Mouse (Mus musculus) MEL (cell line): ENCODE results near the gene Nek8. TPM values are rescaled to one million over a fixed set of nuclear protein-coding genes. Genes with fewer than 3 reads are reported as not detected.

ENCODE experiments used
- DNase-seq: peaks from one replicate; pipeline ENCODE4 v3.0.0; 2011; ENCODE audit warnings: low read depth, low spot score
- H3K27ac ChIP-seq: 2 replicates; pipeline ENCODE4 v1.5.1; 2012; ENCODE audit warnings: low read depth, mild to moderate bottlenecking, control low read depth, low read length, moderate library complexity; ENCODE audit not compliant: control insufficient read depth
- H3K27me3 ChIP-seq, 2 experiments: fragments of 150-350 bp in 1 of 2; sonication (generic) in 1 of 2; 2 replicates each; pipeline ENCODE4 v1.6.1; 2012; ENCODE audit warnings: low read length in 2 of 2, mild to moderate bottlenecking in 2 of 2, improper control_type of control experiment in 1 of 2, moderate library complexity in 1 of 2; ENCODE audit not compliant: insufficient read depth in 2 of 2, control insufficient read depth in 1 of 2
- H3K36me3 ChIP-seq, 2 experiments: 2 replicates each; pipeline ENCODE4 v1.6.1; 2012 to 2014; ENCODE audit warnings: low read length in 2 of 2, improper control_type of control experiment in 1 of 2, inconsistent platforms in 1 of 2, mild to moderate bottlenecking in 1 of 2; ENCODE audit not compliant: insufficient read depth in 2 of 2, control insufficient read depth in 1 of 2
- H3K4me1 ChIP-seq, 2 experiments: fragments of 150-350 bp in 1 of 2; sonication (generic) in 1 of 2; 2 replicates each; pipeline ENCODE4 v1.6.1; 2012; ENCODE audit warnings: low read length in 2 of 2, improper control_type of control experiment in 1 of 2, mild to moderate bottlenecking in 1 of 2; ENCODE audit not compliant: insufficient read depth in 2 of 2, control insufficient read depth in 1 of 2
- H3K4me3 ChIP-seq, 2 experiments: fragments of 150-350 bp in 1 of 2; sonication (generic) in 1 of 2; 2 replicates each; pipeline ENCODE4 v1.5.1; 2012; ENCODE audit warnings: low read depth in 2 of 2, low read length in 2 of 2, mild to moderate bottlenecking in 2 of 2, moderate library complexity in 2 of 2, control low read depth in 1 of 2, improper control_type of control experiment in 1 of 2; ENCODE audit not compliant: control insufficient read depth in 1 of 2, insufficient read depth in 1 of 2
- H3K79me2 ChIP-seq: 2 replicates; pipeline ENCODE4 v1.6.1; 2012; ENCODE audit warnings: mild to moderate bottlenecking, low read length, moderate library complexity; ENCODE audit not compliant: control insufficient read depth, poor library complexity, insufficient read depth
- H3K9ac ChIP-seq: 2 replicates; pipeline ENCODE4 v1.6.1; 2012; ENCODE audit warnings: low read depth, mild to moderate bottlenecking, control low read depth, low read length, moderate library complexity; ENCODE audit not compliant: control insufficient read depth, poor library complexity, severe bottlenecking
- H3K9me3 ChIP-seq: fragments of 150-350 bp; sonication (generic); replicated peaks from 2 replicates; pipeline ENCODE4 v1.6.1; 2012; ENCODE audit warnings: mild to moderate bottlenecking, low read length, improper control_type of control experiment, moderate library complexity; ENCODE audit not compliant: insufficient read depth
- BHLHE40 ChIP-seq: IDR thresholded peaks from 2 replicates; pipeline ENCODE4 v1.6.1; 2012; ENCODE audit warnings: low read depth, mild to moderate bottlenecking, inconsistent platforms, low read length, improper control_type of control experiment, borderline replicate concordance
- CHD1 ChIP-seq: IDR thresholded peaks from 2 replicates; pipeline ENCODE4 v1.6.1; 2012; ENCODE audit warnings: low read depth, mild to moderate bottlenecking, inconsistent platforms, low read length, improper control_type of control experiment
- CHD2 ChIP-seq: IDR thresholded peaks from 2 replicates; pipeline ENCODE4 v1.6.1; 2011; ENCODE audit warnings: low read length, improper control_type of control experiment
- CTCF ChIP-seq, 3 experiments: IDR thresholded peaks in 2 of 3; conservative IDR thresholded peaks in 1 of 3; 2 replicates each; pipeline ENCODE4 v1.5.1; 2011 to 2012; ENCODE audit warnings: low read length in 3 of 3, low read depth in 2 of 3, mild to moderate bottlenecking in 2 of 3, improper control_type of control experiment in 1 of 3, inconsistent platforms in 1 of 3, mixed read lengths in 1 of 3, moderate library complexity in 1 of 3; ENCODE audit not compliant: control insufficient read depth in 1 of 3, insufficient read depth in 1 of 3, poor library complexity in 1 of 3, severe bottlenecking in 1 of 3
- E2F4 ChIP-seq: IDR thresholded peaks from 2 replicates; pipeline ENCODE4 v1.6.1; 2011; ENCODE audit warnings: low read depth, low read length, improper control_type of control experiment, borderline replicate concordance
- ELF1 ChIP-seq: IDR thresholded peaks from 2 replicates; pipeline ENCODE4 v1.6.1; 2014; ENCODE audit warnings: low read depth, mild to moderate bottlenecking, inconsistent platforms, low read length, improper control_type of control experiment, moderate library complexity
- EP300 ChIP-seq, 2 experiments: IDR thresholded peaks; 2 replicates each; pipeline ENCODE4 v1.6.1; 2011; ENCODE audit warnings: improper control_type of control experiment in 2 of 2, low read length in 2 of 2, low read depth in 1 of 2, mild to moderate bottlenecking in 1 of 2
- ETS1 ChIP-seq: IDR thresholded peaks from 2 replicates; pipeline ENCODE4 v1.6.1; 2012; ENCODE audit warnings: low read depth, mild to moderate bottlenecking, inconsistent platforms, low read length, improper control_type of control experiment, moderate library complexity
- GABPA ChIP-seq: IDR thresholded peaks from 2 replicates; pipeline ENCODE4 v1.6.1; 2012; ENCODE audit warnings: low read depth, mild to moderate bottlenecking, inconsistent platforms, low read length, improper control_type of control experiment, moderate library complexity
- GATA1 ChIP-seq: IDR thresholded peaks from 2 replicates; pipeline ENCODE4 v1.6.1; 2011; ENCODE audit warnings: low read depth, low read length, improper control_type of control experiment
- HCFC1 ChIP-seq: IDR thresholded peaks from 2 replicates; pipeline ENCODE4 v1.6.1; 2012; ENCODE audit warnings: low read depth, mild to moderate bottlenecking, inconsistent platforms, low read length, improper control_type of control experiment, moderate library complexity
- JUND ChIP-seq: IDR thresholded peaks from 2 replicates; pipeline ENCODE4 v1.6.1; 2011; ENCODE audit warnings: low read depth, mild to moderate bottlenecking, improper control_type of control experiment, low read length
- KAT2A ChIP-seq: conservative IDR thresholded peaks from 2 replicates; pipeline ENCODE4 v1.6.1; 2012; ENCODE audit warnings: low read depth, low read length, improper control_type of control experiment, inconsistent platforms
- MAFK ChIP-seq: IDR thresholded peaks from 2 replicates; pipeline ENCODE4 v1.6.1; 2011; ENCODE audit warnings: low read depth, mild to moderate bottlenecking, low read length, improper control_type of control experiment, borderline replicate concordance
- MAX ChIP-seq: IDR thresholded peaks from 2 replicates; pipeline ENCODE4 v1.6.1; 2011; ENCODE audit warnings: low read length, improper control_type of control experiment
- MAZ ChIP-seq: IDR thresholded peaks from 2 replicates; pipeline ENCODE4 v1.6.1; 2012; ENCODE audit warnings: low read depth, mild to moderate bottlenecking, inconsistent platforms, low read length, improper control_type of control experiment
- MEF2A ChIP-seq: IDR thresholded peaks from 2 replicates; pipeline ENCODE4 v1.6.1; 2014; ENCODE audit warnings: low read depth, mild to moderate bottlenecking, inconsistent platforms, low read length, improper control_type of control experiment; ENCODE audit not compliant: poor library complexity, insufficient replicate concordance, severe bottlenecking; ENCODE audit errors: extremely low read depth
- MXI1 ChIP-seq: IDR thresholded peaks from 2 replicates; pipeline ENCODE4 v1.6.1; 2011; ENCODE audit warnings: mild to moderate bottlenecking, low read depth, low read length, improper control_type of control experiment
- MYB ChIP-seq: IDR thresholded peaks from 2 replicates; pipeline ENCODE4 v1.6.1; 2011; ENCODE audit warnings: mild to moderate bottlenecking, low read depth, low read length, improper control_type of control experiment
- NELFE ChIP-seq: IDR thresholded peaks from 2 replicates; pipeline ENCODE4 v1.6.1; 2011; ENCODE audit warnings: low read depth, low read length, improper control_type of control experiment
- NRF1 ChIP-seq: IDR thresholded peaks from 2 replicates; pipeline ENCODE4 v1.6.1; 2014; ENCODE audit warnings: low read depth, mild to moderate bottlenecking, inconsistent platforms, low read length, improper control_type of control experiment, moderate library complexity; ENCODE audit not compliant: poor library complexity, insufficient read depth, severe bottlenecking
- POLR2A ChIP-seq, 2 experiments: IDR thresholded peaks; 2 replicates each; pipeline ENCODE4 v1.6.1; 2011 to 2012; ENCODE audit warnings: low read length in 2 of 2, mild to moderate bottlenecking in 2 of 2, control low read depth in 1 of 2, improper control_type of control experiment in 1 of 2, low read depth in 1 of 2, moderate library complexity in 1 of 2; ENCODE audit not compliant: control insufficient read depth in 1 of 2, insufficient read depth in 1 of 2, poor library complexity in 1 of 2
- POLR2AphosphoS2 ChIP-seq: IDR thresholded peaks from 2 replicates; pipeline ENCODE4 v1.6.1; 2011; ENCODE audit warnings: low read length, improper control_type of control experiment
- POLR2AphosphoS5 ChIP-seq: IDR thresholded peaks from 2 replicates; pipeline ENCODE4 v1.6.1; 2012; ENCODE audit warnings: low read depth, borderline replicate concordance, mild to moderate bottlenecking, inconsistent platforms, low read length, moderate library complexity, mixed read lengths
- RAD21 ChIP-seq: IDR thresholded peaks from 2 replicates; pipeline ENCODE4 v1.6.1; 2011; ENCODE audit warnings: mild to moderate bottlenecking, low read depth, low read length, improper control_type of control experiment
- RCOR1 ChIP-seq: IDR thresholded peaks from 2 replicates; pipeline ENCODE4 v1.6.1; 2012; ENCODE audit warnings: low read depth, mild to moderate bottlenecking, inconsistent platforms, low read length, improper control_type of control experiment
- SIN3A ChIP-seq: IDR thresholded peaks from 2 replicates; pipeline ENCODE4 v1.6.1; 2012; ENCODE audit warnings: low read length, improper control_type of control experiment, inconsistent platforms
- SMC3 ChIP-seq: IDR thresholded peaks from 2 replicates; pipeline ENCODE4 v1.6.1; 2011; ENCODE audit warnings: low read depth, low read length, improper control_type of control experiment
- TBP ChIP-seq: IDR thresholded peaks from 2 replicates; pipeline ENCODE4 v1.8.0; 2011; ENCODE audit warnings: low read depth, low read length, improper control_type of control experiment
- TCF12 ChIP-seq: IDR thresholded peaks from 2 replicates; pipeline ENCODE4 v1.6.1; 2014; ENCODE audit warnings: low read depth, mild to moderate bottlenecking, inconsistent platforms, low read length, improper control_type of control experiment, moderate library complexity
- USF1 ChIP-seq: IDR thresholded peaks from 2 replicates; pipeline ENCODE4 v1.6.1; 2014; ENCODE audit warnings: low read depth, mild to moderate bottlenecking, inconsistent platforms, low read length, improper control_type of control experiment, moderate library complexity
- USF2 ChIP-seq, 2 experiments: IDR thresholded peaks; 2 replicates each; pipeline ENCODE4 v1.6.1; 2011 to 2012; ENCODE audit warnings: improper control_type of control experiment in 2 of 2, low read length in 2 of 2, borderline replicate concordance in 1 of 2, inconsistent platforms in 1 of 2, low read depth in 1 of 2, mild to moderate bottlenecking in 1 of 2; ENCODE audit not compliant: insufficient read depth in 1 of 2
- ZC3H11A ChIP-seq: IDR thresholded peaks from 2 replicates; pipeline ENCODE4 v1.6.1; 2012; ENCODE audit warnings: low read depth, mild to moderate bottlenecking, inconsistent platforms, low read length, improper control_type of control experiment
- ZKSCAN1 ChIP-seq: IDR thresholded peaks from 2 replicates; pipeline ENCODE4 v1.6.1; 2012; ENCODE audit warnings: low read depth, mild to moderate bottlenecking, inconsistent platforms, low read length, improper control_type of control experiment, moderate library complexity
- ZMIZ1 ChIP-seq: IDR thresholded peaks from 2 replicates; pipeline ENCODE4 v1.6.1; 2012; ENCODE audit warnings: low read depth, mild to moderate bottlenecking, inconsistent platforms, low read length, improper control_type of control experiment, moderate library complexity
- ZNF384 ChIP-seq: IDR thresholded peaks from 2 replicates; pipeline ENCODE4 v1.6.1; 2012; ENCODE audit warnings: low read depth, mild to moderate bottlenecking, inconsistent platforms, low read length, improper control_type of control experiment
- polyA plus RNA-seq, 2 experiments: library from polyadenylated mRNA; stranded (reverse) in 1 of 2; unstranded in 1 of 2; fragments of >175 nt in 1 of 2; fragments of >200 nt in 1 of 2; gene quantifications; 2 replicates each; pipeline versions ENCODE4 v1.2.1 to v1.2.4; 2012; ENCODE audit warnings: low replicate concordance in 2 of 2, low read depth in 1 of 2; ENCODE audit not compliant: insufficient read length in 2 of 2, insufficient read depth in 1 of 2, missing spikeins in 1 of 2
- total RNA-seq: library from RNA; depleted of rRNA; stranded (reverse); fragments of 300-350 nt; gene quantifications from 2 replicates; pipeline ENCODE4 v1.2.3, GENCODE M21; 2012

Gene Nek8
- total and polyA plus RNA-seq, 3 experiments, result 7.5 to 10.1 TPM; not detected in 1

DNA sequence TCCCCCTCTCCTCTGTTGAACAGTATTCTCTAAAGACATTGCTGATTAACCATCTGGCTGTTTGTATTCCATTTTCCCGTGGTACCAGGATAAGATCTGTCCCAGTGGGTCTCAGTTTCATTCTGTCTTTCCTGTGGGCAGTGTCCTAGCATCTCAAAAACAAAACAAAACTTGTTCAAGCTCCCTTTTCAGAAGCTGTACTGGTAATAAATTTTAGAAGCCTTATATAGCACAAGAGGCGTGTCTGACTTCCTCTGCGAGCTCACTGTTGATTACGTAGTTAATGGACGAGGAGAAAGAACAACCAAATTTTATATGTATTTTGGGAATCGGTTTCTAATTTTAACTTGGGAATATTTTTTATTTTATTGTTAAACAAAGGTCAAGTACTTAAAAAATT, 50.8 kb downstream of the Nek8 start:
- Histone ChIP-seq H3K4me1 (peaks cover 37 to 39% of the 10 kb centered on the region in 2 experiments), H3K27me3 (no peaks in the 10 kb centered on the region), H3K9ac (peak overlapping the region; percentile 63), H3K36me3 (peaks cover 0 to 55% of the 10 kb centered on the region in 2 experiments; a peak in 2 of 4 replicates), H3K79me2 (peaks cover 8% of the 10 kb centered on the region; the same call in 1 of the 2 replicates), H3K27ac (peak overlapping the region; percentile 62), H3K9me3 (no peaks in the 10 kb centered on the region), H3K4me3 (peak overlapping the region; percentile 52 to 86)
- DNase-seq, result peak; percentile 61
- TF ChIP-seq E2F4, result no peak
- TF ChIP-seq MAFK, result no peak
- no peak for TF ChIP-seq KAT2A
- no peak for TF ChIP-seq POLR2AphosphoS5
- no peak for TF ChIP-seq ZKSCAN1
- no peak for TF ChIP-seq ZMIZ1
- peak; percentile 35; the same call in 1 of the 2 replicates for TF ChIP-seq SIN3A
- no peak for TF ChIP-seq BHLHE40
- no peak for TF ChIP-seq ELF1
- TF ChIP-seq RAD21, result no peak
- no peak for TF ChIP-seq USF2 (IDR thresholded peaks at IDR 0.05; ENCODE audit: borderline replicate concordance in 1 of 2, insufficient read depth in 1 of 2, low read depth in 1 of 2, low read length in 2 of 2)
- 0 out of 2 replicates have a peak, but pooled peaks have one; percentile 32 for TF ChIP-seq ZNF384
- no peak for TF ChIP-seq TCF12
- TF ChIP-seq RCOR1, result no peak
- no peak for TF ChIP-seq MAZ
- TF ChIP-seq TBP, result no peak
- no peak for TF ChIP-seq SMC3
- no peak for TF ChIP-seq CHD2
- TF ChIP-seq POLR2A (IDR thresholded peaks at IDR 0.05; ENCODE audit: control insufficient read depth in 1 of 2, insufficient read depth in 1 of 2, low read depth in 1 of 2, low read length in 2 of 2, poor library complexity in 1 of 2), result no peak
- TF ChIP-seq NELFE, result no peak
- TF ChIP-seq JUND, result no peak
- TF ChIP-seq USF1, result no peak
- TF ChIP-seq ZC3H11A, result no peak
- 0 out of 4 replicates have a peak, but pooled peaks of 1 of the 2 experiments have one; percentile 13 for TF ChIP-seq EP300 (IDR thresholded peaks at IDR 0.05; ENCODE audit: low read depth in 1 of 2, low read length in 2 of 2)
- no peak for TF ChIP-seq HCFC1
- TF ChIP-seq CHD1, result no peak
- TF ChIP-seq MYB, result no peak
- no peak for TF ChIP-seq GATA1
- TF ChIP-seq GABPA, result no peak
- TF ChIP-seq MXI1, result peak; percentile 56; the same call in 1 of the 2 replicates
- no peak for TF ChIP-seq MAX
- TF ChIP-seq ETS1, result 0 out of 2 replicates have a peak, but pooled peaks have one; percentile 12
- TF ChIP-seq POLR2AphosphoS2, result no peak
- no peak for TF ChIP-seq MEF2A
- TF ChIP-seq CTCF (IDR thresholded peaks at IDR 0.05 in 2 of 3, conservative IDR thresholded peaks at IDR 0.05 in 1 of 3; ENCODE audit: control insufficient read depth in 1 of 3, insufficient read depth in 1 of 3, low read depth in 2 of 3, low read length in 3 of 3, poor library complexity in 1 of 3, severe bottlenecking in 1 of 3), result no peak
- TF ChIP-seq NRF1, result no peak
